Mouse (Mus musculus) kidney, adult 2 months (tissue): ENCODE results near the gene Kcnh1. TPM values are rescaled to one million over a fixed set of nuclear protein-coding genes. Genes with fewer than 3 reads are reported as not detected.

Experiments used
- DNase-seq: peaks from one replicate; pipeline ENCODE4 v3.0.0; 2021
- H3K27ac ChIP-seq: fragments of 200-500 bp; 2 replicates; pipeline ENCODE4 v1.5.1; 2012; ENCODE audit warnings: low read depth, low read length, control low read depth, inconsistent platforms; ENCODE audit not compliant: insufficient read depth
- H3K27me3 ChIP-seq: fragments of 200-500 bp; replicated peaks from 2 replicates; pipeline ENCODE4 v1.6.1; 2012; ENCODE audit warnings: mild to moderate bottlenecking, moderate library complexity, low read length, inconsistent platforms; ENCODE audit not compliant: control insufficient read depth, insufficient read depth
- H3K36me3 ChIP-seq: fragments of 200-500 bp; 2 replicates; pipeline ENCODE4 v1.6.1; 2012; ENCODE audit warnings: mild to moderate bottlenecking, moderate library complexity, low read length, inconsistent platforms; ENCODE audit not compliant: control insufficient read depth, insufficient read depth
- H3K4me1 ChIP-seq: fragments of 200-500 bp; 2 replicates; pipeline ENCODE4 v1.6.1; 2011; ENCODE audit warnings: low read length; ENCODE audit not compliant: control insufficient read depth, insufficient read depth
- H3K4me3 ChIP-seq: fragments of 200-500 bp; 2 replicates; pipeline ENCODE4 v1.5.1; 2011; ENCODE audit warnings: mild to moderate bottlenecking, low read depth, low read length, control low read depth; ENCODE audit not compliant: insufficient read depth
- CTCF ChIP-seq: fragments of 200-500 bp; conservative IDR thresholded peaks from 2 replicates; pipeline ENCODE4 v1.5.1; 2011; ENCODE audit warnings: low read depth, mild to moderate bottlenecking, control low read depth, low read length, moderate library complexity, mixed read lengths; ENCODE audit not compliant: insufficient read depth, insufficient read length
- POLR2A ChIP-seq: fragments of 200-500 bp; IDR thresholded peaks from one replicate; pipeline ENCODE4 v1.6.1; 2011; ENCODE audit warnings: low read depth, low read length, control low read depth
- WGBS: fragments of 180-500 bp; shearing (Covaris S2); methylation state at CpG from one replicate; pipeline ENCODE4 v1.1.7; 2018; 5-methylcytosine and 5-hydroxymethylcytosine counted together
- polyA plus RNA-seq: library from polyadenylated mRNA; depleted of rRNA; stranded (reverse); fragments of >200 nt; gene quantifications from 2 replicates; pipeline ENCODE4 v1.2.3, GENCODE M21; 2012

The Kcnh1 gene
- polyA plus RNA-seq, 1 experiment, result 0.52 TPM

DNA sequence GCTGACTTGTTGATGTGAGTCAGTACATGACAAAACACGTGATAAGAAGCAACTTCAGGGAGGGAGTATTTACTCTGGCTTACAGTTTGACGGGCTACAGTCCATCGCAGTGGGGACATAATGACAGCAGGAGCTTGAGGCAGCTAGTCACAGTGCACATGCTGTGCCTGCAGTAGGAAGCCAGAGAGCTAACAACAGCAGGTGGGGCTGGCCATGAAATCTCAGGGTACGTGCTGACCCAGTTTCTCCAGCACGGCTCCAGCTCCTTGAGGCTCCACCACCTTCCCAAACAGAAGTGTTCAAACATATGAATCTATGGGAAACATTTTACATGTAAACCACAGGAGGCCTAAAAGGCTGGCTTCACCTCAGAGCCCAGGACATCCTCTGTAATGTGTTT lies 216.0 kb downstream of the Kcnh1 start:
- WGBS, result 93% methylated on average over 5 of the region's 5 CpGs
- Histone ChIP-seq H3K36me3 (no peaks in the 10 kb centered on the region), H3K4me1 (peaks cover 19% of the 10 kb centered on the region), H3K27me3 (no peaks in the 10 kb centered on the region), H3K4me3 (no peak overlapping the region), H3K27ac (no peak overlapping the region)
- DNase-seq, result no peak
- no peak for TF ChIP-seq CTCF
- no peak for TF ChIP-seq POLR2A

DNA sequence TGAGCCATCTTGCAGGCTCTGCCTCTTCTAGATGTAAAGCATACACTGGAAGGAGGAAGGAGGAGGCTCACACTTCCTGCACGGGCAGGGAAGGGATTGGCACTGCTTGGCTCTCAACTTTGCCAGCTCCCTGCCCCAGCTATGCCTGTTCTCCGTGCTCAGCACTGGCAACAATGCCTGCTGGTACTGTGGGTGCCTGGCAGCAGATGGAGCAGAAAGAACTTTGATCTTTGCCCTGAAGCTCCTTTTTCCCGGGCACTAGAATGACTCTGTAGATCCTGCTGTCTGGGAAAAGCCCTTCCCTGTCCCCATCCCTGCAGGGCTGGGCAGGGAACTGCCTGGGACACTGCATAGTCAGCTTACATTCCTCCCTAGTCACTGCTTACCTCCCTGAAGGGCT lies 225.2 kb downstream of the Kcnh1 start:
- Histone ChIP-seq H3K4me3 (no peak overlapping the region), H3K27ac (peak overlapping the region; percentile 94), H3K36me3 (no peaks in the 10 kb centered on the region), H3K4me1 (peaks cover 7% of the 10 kb centered on the region; the same call in 1 of the 2 replicates), H3K27me3 (no peaks in the 10 kb centered on the region)
- TF ChIP-seq POLR2A, result no peak
- TF ChIP-seq CTCF, result no peak
- 14% methylated on average over 3 of the region's 3 CpGs for WGBS
- DNase-seq, result peak; percentile 94

DNA sequence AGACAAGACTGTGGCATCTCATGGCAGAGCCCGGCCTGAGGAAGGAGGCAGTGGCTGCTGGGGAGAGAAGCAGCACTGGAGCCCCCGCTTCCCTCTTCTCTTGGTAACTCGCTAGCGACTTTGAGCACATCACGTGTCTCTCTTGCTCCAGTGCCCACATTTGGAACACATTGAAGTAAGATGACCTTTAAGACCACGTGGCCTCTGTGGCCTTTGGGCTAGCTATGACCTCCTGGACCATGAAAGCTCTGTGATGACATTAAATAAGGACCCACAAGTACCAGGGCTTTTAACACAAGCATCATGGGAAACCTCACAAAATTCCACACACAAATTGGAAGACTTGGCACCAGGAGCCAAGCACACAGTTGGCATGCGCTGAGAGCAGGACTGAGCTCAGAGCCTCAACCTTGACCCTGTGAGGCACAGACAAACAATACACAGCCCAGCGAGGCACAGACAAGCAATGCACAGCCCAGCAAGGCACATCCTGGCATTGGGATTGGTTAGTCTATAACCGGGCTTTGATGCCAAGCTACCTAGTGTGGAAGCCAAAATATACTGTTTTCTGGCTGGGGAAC lies 225.8 kb downstream of the Kcnh1 start:
- H3K4me1 ChIP-seq, result peaks cover 7% of the 10 kb centered on the region; the same call in 1 of the 2 replicates

DNA sequence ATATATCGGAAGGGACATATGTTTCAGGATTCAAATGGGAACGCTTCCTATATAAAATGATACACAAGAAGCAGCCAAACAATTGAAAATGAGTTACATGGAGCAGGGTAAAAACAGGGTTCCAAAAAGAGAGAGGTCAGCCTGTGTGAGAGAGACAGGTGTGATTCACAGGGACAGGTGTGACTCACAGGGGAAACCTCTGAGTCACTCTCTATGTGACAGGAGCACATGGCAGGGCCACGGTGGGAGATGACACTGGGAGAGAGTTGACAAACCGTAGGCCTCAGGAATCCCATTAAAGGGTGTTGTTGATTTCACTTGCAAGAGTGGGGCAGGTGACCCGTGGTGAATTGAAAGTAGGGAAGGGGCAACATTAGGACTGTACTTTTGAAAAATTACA lies 228.6 kb downstream of the Kcnh1 start:
- no peak overlapping the region for H3K4me3 ChIP-seq
- DNase-seq, result no peak
- TF ChIP-seq CTCF, result no peak
- TF ChIP-seq POLR2A, result no peak
- no peaks in the 10 kb centered on the region for H3K27me3 ChIP-seq
- 93% methylated on average over 5 of the region's 5 CpGs for WGBS
- H3K36me3 ChIP-seq, result no peaks in the 10 kb centered on the region
- H3K4me1 ChIP-seq, result peaks cover 7% of the 10 kb centered on the region; the same call in 1 of the 2 replicates
- no peak overlapping the region for H3K27ac ChIP-seq

More for the DNA sequence above, 225.8 kb downstream of the Kcnh1 start:
- H3K36me3 ChIP-seq, result no peaks in the 10 kb centered on the region
- H3K4me3 ChIP-seq, result no peak overlapping the region
- WGBS, result 47% methylated on average over 9 of the region's 9 CpGs
- peak overlapping the region; percentile 94 for H3K27ac ChIP-seq
- TF ChIP-seq CTCF (no peak), POLR2A (no peak)
- DNase-seq, result peak; percentile 84
- H3K27me3 ChIP-seq, result no peaks in the 10 kb centered on the region

DNA sequence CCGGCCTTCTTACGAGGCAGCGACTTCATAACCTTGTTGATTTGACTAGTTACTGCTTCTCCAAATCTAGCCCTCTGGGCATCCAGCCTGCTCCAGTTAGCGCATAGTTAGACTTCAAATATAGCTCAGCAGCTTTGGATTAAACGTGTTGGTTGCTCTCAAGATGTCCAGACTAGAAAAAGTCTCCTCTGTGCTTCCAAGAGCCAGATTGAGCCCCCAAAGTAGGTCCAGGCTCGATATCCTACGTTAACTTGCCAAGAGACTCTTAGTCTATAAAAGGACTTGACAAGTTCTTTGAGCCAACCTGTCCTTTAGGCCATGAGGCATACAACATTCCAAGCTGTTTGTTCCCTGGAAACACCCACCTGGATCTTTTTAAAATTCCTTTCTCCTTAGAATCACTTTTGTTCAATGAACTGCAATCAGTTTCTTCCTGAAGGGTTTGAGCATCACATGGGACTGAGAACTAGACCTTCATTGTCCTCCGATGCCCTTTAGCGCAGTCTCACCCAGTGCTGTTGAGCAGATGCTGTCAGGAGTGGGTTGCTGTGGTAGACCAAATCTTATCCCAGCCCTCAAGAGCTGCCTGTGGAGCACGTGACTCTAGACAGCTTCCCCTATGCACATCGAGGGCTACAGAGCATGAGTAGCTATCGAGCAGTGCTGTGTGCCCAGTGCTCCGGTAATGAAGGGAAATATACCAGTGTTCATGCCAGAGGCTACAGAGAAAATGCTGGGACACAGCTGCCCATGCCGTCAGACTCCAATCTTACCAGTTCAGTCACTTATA lies 231.0 kb downstream of the Kcnh1 start:
- 87% methylated on average over 14 of the region's 14 CpGs for WGBS
- TF ChIP-seq POLR2A (no peak), CTCF (no peak)
- H3K4me1 ChIP-seq, result 0 out of 2 replicates have a peak, but pooled peaks cover under 1% of the 10 kb centered on the region

DNA sequence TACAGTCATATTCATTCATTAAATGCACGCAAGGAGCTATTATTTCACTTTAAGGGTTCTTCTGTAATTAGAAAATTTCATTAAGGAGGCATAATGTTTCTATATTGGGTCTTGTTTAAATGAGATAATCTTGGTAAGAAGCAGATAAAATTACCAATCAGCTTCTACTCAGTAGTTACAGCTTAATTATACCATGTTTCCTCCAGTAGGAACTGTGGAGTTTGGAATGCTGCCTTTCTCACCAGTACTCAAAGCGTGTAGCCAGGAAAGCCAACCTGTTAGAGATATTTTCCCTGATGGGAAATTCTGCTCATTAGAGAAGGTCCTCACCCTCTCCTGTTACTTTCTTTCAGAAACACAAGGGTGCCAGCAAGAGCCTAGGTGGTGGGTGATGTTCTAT lies 240.8 kb downstream of the Kcnh1 start:
- DNase-seq, result no peak

More for the DNA sequence above, 231.0 kb downstream of the Kcnh1 start:
- H3K36me3 ChIP-seq, result no peaks in the 10 kb centered on the region
- no peaks in the 10 kb centered on the region for H3K27me3 ChIP-seq
- H3K27ac ChIP-seq, result no peak overlapping the region
- no peak for DNase-seq
- no peak overlapping the region for H3K4me3 ChIP-seq

DNA sequence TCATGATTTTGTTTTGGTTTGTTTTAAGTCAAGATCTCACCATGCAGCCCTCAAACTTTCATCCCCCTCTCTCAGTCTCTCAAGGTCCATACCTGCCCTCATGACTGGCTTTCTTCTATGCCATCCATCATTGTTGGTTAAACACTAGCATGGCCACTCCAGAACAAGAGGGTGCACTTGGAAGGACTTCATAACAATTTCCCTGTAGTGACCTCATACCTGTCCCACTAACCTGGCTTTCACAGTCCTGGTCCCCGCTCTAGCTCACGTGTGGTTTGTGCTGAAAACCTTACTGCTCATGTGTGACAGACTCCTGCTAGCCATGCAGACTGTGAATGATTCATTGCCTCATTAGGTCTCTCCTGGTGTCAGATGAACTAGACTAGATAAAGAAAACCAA lies 244.9 kb downstream of the Kcnh1 start:
- Histone ChIP-seq H3K27me3 (no peaks in the 10 kb centered on the region), H3K4me1 (no peaks in the 10 kb centered on the region), H3K4me3 (no peak overlapping the region), H3K27ac (no peak overlapping the region), H3K36me3 (no peaks in the 10 kb centered on the region)
- TF ChIP-seq POLR2A (no peak), CTCF (no peak)
- 82% methylated on average over 2 of the region's 2 CpGs for WGBS
- DNase-seq, result no peak

More for the DNA sequence above, 240.8 kb downstream of the Kcnh1 start:
- H3K4me1 ChIP-seq, result no peaks in the 10 kb centered on the region
- H3K4me3 ChIP-seq, result no peak overlapping the region
- H3K36me3 ChIP-seq, result no peaks in the 10 kb centered on the region
- H3K27me3 ChIP-seq, result no peaks in the 10 kb centered on the region
- TF ChIP-seq POLR2A (no peak), CTCF (no peak)
- 94% methylated on average over 2 of the region's 2 CpGs for WGBS
- H3K27ac ChIP-seq, result no peak overlapping the region
